Mouse (Mus musculus): Measurements from ENCODE around the gene Men1. TPM values are rescaled to one million over a fixed set of nuclear protein-coding genes. Genes with fewer than 3 reads are reported as not detected.
A peak's percentile ranks its signal among the peaks of the same experiment; 100 is the strongest.

Men1 gene
- total and polyA plus RNA-seq, 3 experiments: 24.9 to 67.8 (median 42.9) TPM

DNA sequence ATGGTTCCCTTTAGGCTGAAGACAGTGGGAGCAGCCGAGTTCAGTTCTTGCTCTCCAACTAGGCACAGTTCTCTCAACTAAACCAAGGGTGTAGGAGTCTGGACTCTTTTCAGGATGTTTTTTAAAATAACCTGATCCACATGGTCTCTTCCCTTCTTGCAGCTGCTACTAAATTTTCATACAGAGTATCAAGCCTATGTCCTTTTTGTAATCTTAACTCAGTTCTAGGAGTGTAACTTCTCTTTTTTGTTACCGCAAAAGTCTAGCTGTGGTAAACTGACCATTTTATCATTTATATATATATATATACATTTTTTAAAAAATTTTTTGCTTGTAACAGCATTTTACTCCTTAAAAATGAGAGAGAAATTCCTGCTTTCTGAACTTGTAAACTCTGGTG is 35.4 kb downstream of the Men1 start:
- peaks cover 62% of the 10 kb centered on the region for H3K79me2 ChIP-seq (replicated peaks; ENCODE audit: control insufficient read depth, extremely low read depth, insufficient read depth, poor library complexity, severe bottlenecking)
- no peak for DNase-seq (ENCODE audit: extremely low read depth)
- H3K4me2 ChIP-seq (ENCODE audit: insufficient read depth, low read depth, poor library complexity, severe bottlenecking): no peak overlapping the region
- TF ChIP-seq E2F4 (IDR thresholded peaks at IDR 0.05; ENCODE audit: insufficient replicate concordance, low read depth, low read length): no peak
- no peak for TF ChIP-seq MAX (IDR thresholded peaks at IDR 0.05; ENCODE audit: low read length)
- TF ChIP-seq NELFE (IDR thresholded peaks at IDR 0.05; ENCODE audit: low read depth, low read length): no peak
- no peak for TF ChIP-seq CHD2 (IDR thresholded peaks at IDR 0.05; ENCODE audit: low read length)
- no peak for TF ChIP-seq ZMIZ1 (IDR thresholded peaks at IDR 0.05; ENCODE audit: low read depth, low read length)
- TF ChIP-seq UBTF (IDR thresholded peaks at IDR 0.05; ENCODE audit: low read depth, low read length): no peak
- no peak for TF ChIP-seq JUN (IDR thresholded peaks at IDR 0.05; ENCODE audit: insufficient read depth, low read depth, low read length)
- TF ChIP-seq CHD1 (IDR thresholded peaks at IDR 0.05; ENCODE audit: low read depth, low read length): no peak
- no peak for TF ChIP-seq RAD21 (IDR thresholded peaks at IDR 0.05; ENCODE audit: low read depth, low read length)
- no peak for TF ChIP-seq RCOR1 (conservative IDR thresholded peaks at IDR 0.05; ENCODE audit: low read depth, low read length)
- TF ChIP-seq ZNF384 (IDR thresholded peaks at IDR 0.05; ENCODE audit: low read depth, low read length): no peak
- no peak for TF ChIP-seq SIN3A (IDR thresholded peaks at IDR 0.05; ENCODE audit: low read length)
- TF ChIP-seq ZKSCAN1 (IDR thresholded peaks at IDR 0.05; ENCODE audit: borderline replicate concordance, low read depth, low read length): no peak
- no peaks in the 10 kb centered on the region for H3K9me3 ChIP-seq (replicated peaks; ENCODE audit: low read length)
- H3K27me3 ChIP-seq (replicated peaks): no peaks in the 10 kb centered on the region
- in situ Hi-C loops (cut with MboI; ENCODE audit: low pct_ligation_motif_present, low pct_unique_long_range_greater_than_20kb, low sequenced_read_pairs) (no loop called here), dilution Hi-C loops (cut with MboI; ENCODE audit: extremely low pct_ligation_motif_present, extremely low pct_unique_long_range_greater_than_20kb, low sequenced_read_pairs) (no loop called here)
- H3K4me3 ChIP-seq (replicated peaks in 1 of 3; ENCODE audit: low read depth in 2 of 3, low read length in 2 of 3, poor library complexity in 1 of 3): no peak overlapping the region
- H3K9ac ChIP-seq (ENCODE audit: insufficient read depth, low read depth): no peak overlapping the region
- no peak overlapping the region for H3K27ac ChIP-seq (ENCODE audit: insufficient read depth, low read depth)
- H3K4me1 ChIP-seq (ENCODE audit: control insufficient read depth in 1 of 2, insufficient read depth in 2 of 2): peaks cover 8 to 88% of the 10 kb centered on the region in 2 experiments
- H3K36me3 ChIP-seq (replicated peaks in 1 of 2; ENCODE audit: control insufficient read depth in 1 of 2, insufficient read depth in 1 of 2, low read length in 1 of 2): peaks cover 84 to 98% of the 10 kb centered on the region in 2 experiments

DNA sequence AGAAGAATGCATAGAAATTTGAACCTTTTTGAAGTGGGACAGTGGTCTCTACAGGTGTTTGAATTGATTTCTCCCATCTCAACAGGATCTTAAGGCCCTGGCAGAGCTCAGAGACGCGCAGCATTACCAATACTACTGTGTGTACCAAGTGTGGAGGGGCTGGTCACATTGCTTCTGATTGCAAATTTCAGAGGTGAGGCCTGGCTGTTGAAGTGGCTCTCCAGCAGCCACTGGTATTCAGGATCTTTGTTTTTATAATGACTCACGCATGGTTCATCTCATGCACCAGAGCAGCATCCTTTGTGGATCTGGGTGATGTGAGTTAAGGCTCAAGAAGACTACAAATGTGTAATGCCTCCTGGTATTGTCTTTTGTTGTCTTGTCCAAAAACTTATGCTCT is 37.7 kb downstream of the Men1 start:
- in situ Hi-C loops (cut with MboI; ENCODE audit: low pct_ligation_motif_present, low pct_unique_long_range_greater_than_20kb, low sequenced_read_pairs) (no loop called here), dilution Hi-C loops (cut with MboI; ENCODE audit: extremely low pct_ligation_motif_present, extremely low pct_unique_long_range_greater_than_20kb, low sequenced_read_pairs) (no loop called here)
- Histone ChIP-seq H3K4me2 (ENCODE audit: insufficient read depth, low read depth, poor library complexity, severe bottlenecking) (no peak overlapping the region), H3K27me3 (replicated peaks) (no peaks in the 10 kb centered on the region), H3K4me3 (replicated peaks in 1 of 3; ENCODE audit: low read depth in 2 of 3, low read length in 2 of 3, poor library complexity in 1 of 3) (no peak overlapping the region), H3K9me3 (replicated peaks; ENCODE audit: low read length) (no peaks in the 10 kb centered on the region), H3K9ac (ENCODE audit: insufficient read depth, low read depth) (no peak overlapping the region), H3K4me1 (ENCODE audit: control insufficient read depth in 1 of 2, insufficient read depth in 2 of 2) (peaks cover 4 to 71% of the 10 kb centered on the region in 2 experiments; a peak in 3 of 4 replicates), H3K36me3 (replicated peaks in 1 of 2; ENCODE audit: control insufficient read depth in 1 of 2, insufficient read depth in 1 of 2, low read length in 1 of 2) (peaks cover 89 to 98% of the 10 kb centered on the region in 2 experiments), H3K79me2 (replicated peaks; ENCODE audit: control insufficient read depth, extremely low read depth, insufficient read depth, poor library complexity, severe bottlenecking) (peaks cover 39% of the 10 kb centered on the region), H3K27ac (ENCODE audit: insufficient read depth, low read depth) (no peak overlapping the region)
- TF ChIP-seq NELFE (IDR thresholded peaks at IDR 0.05; ENCODE audit: low read depth, low read length) (no peak), POLR2A (IDR thresholded peaks at IDR 0.05; ENCODE audit: low read depth, low read length) (0 out of 2 replicates have a peak, but pooled peaks have one; percentile 0)
- DNase-seq (ENCODE audit: extremely low read depth): no peak
